Mouse (Mus musculus) stomach, embryonic 15.5 days (tissue): ENCODE data around the gene 1500011B03Rik. TPM values are rescaled to one million over a fixed set of nuclear protein-coding genes. Genes with fewer than 3 reads are reported as not detected.

Source experiments
- ATAC-seq: fragments of 200-750 bp; cut with Nextera tagmentation; 2 replicates; pipeline ENCODE4 v1.8.0; 2017; ENCODE audit warnings: low read depth, moderate number of reproducible peaks, moderate TSS enrichment; ENCODE audit not compliant: insufficient read depth, low FRiP score
- H3K27ac ChIP-seq: fragments of 300-500 bp; sonication (generic); 2 replicates; pipeline ENCODE4 v1.5.1; 2015; ENCODE audit warnings: mild to moderate bottlenecking, inconsistent platforms
- H3K27me3 ChIP-seq: fragments of 300-500 bp; sonication (generic); replicated peaks from 2 replicates; pipeline ENCODE4 v1.6.1; 2015; ENCODE audit warnings: inconsistent platforms
- H3K36me3 ChIP-seq: fragments of 300-500 bp; sonication (generic); 2 replicates; pipeline ENCODE4 v1.6.1; 2015; ENCODE audit warnings: inconsistent platforms
- H3K4me1 ChIP-seq: fragments of 300-500 bp; sonication (generic); 2 replicates; pipeline ENCODE4 v1.6.1; 2015; ENCODE audit warnings: inconsistent platforms
- H3K4me2 ChIP-seq: fragments of 300-500 bp; sonication (generic); 2 replicates; pipeline ENCODE4 v1.6.1; 2015; ENCODE audit warnings: mild to moderate bottlenecking, inconsistent platforms
- H3K4me3 ChIP-seq: fragments of 300-500 bp; sonication (generic); replicated peaks from 2 replicates; pipeline ENCODE4 v1.5.1; 2015; ENCODE audit warnings: inconsistent platforms
- H3K9ac ChIP-seq: fragments of 300-500 bp; sonication (generic); 2 replicates; pipeline ENCODE4 v1.6.1; 2015; ENCODE audit warnings: inconsistent platforms
- H3K9me3 ChIP-seq: fragments of 300-500 bp; sonication (generic); 2 replicates; pipeline ENCODE4 v1.6.1; 2016; ENCODE audit warnings: inconsistent platforms
- WGBS: fragments of 180-500 bp; shearing (Covaris S2); methylation state at CpG from one replicate; pipeline ENCODE4 v1.1.7; 2015; 5-methylcytosine and 5-hydroxymethylcytosine counted together
- microRNA-seq: library from miRNA; unstranded; fragments of <30 nt; microRNA quantifications from one replicate; pipeline ENCODE4, GENCODE M21; 2016
- polyA plus RNA-seq: library from polyadenylated mRNA; unstranded; fragments of >200 nt; fragmentation: Nextera tagmentation; extraction: Ambion mirVana; gene quantifications from 2 replicates; pipeline ENCODE4 v1.2.1, GENCODE M21; 2015

Gene 1500011B03Rik
- polyA plus RNA-seq, 1 experiment from 2014 or later = 82.0 TPM

- no peaks in the 10 kb centered on the region for H3K9me3 ChIP-seq
- no peaks in the 10 kb centered on the region for H3K4me1 ChIP-seq
- WGBS = 91% methylated on average over 18 of the region's 18 CpGs
- H3K4me3 ChIP-seq = no peak overlapping the region
- H3K27me3 ChIP-seq = no peaks in the 10 kb centered on the region
- H3K27ac ChIP-seq = no peak overlapping the region
- no peak for ATAC-seq
- no peak overlapping the region for H3K4me2 ChIP-seq
- H3K9ac ChIP-seq = no peak overlapping the region
- peaks cover 34% of the 10 kb centered on the region for H3K36me3 ChIP-seq
Measured at GRCm38 (mm10) chr5:114764812-114765735, 58.2 kb downstream of the 1500011B03Rik start.

- H3K9me3 ChIP-seq = no peaks in the 10 kb centered on the region
- no peaks in the 10 kb centered on the region for H3K27me3 ChIP-seq
- ATAC-seq = no peak
- peaks cover 41% of the 10 kb centered on the region for H3K36me3 ChIP-seq
- no peak overlapping the region for H3K4me2 ChIP-seq
- H3K4me3 ChIP-seq = no peak overlapping the region
- H3K27ac ChIP-seq = no peak overlapping the region
- H3K4me1 ChIP-seq = no peaks in the 10 kb centered on the region
- WGBS = 90% methylated on average over 8 of the region's 8 CpGs
- H3K9ac ChIP-seq = no peak overlapping the region
Measured at GRCm38 (mm10) chr5:114761980-114762379, 61.3 kb downstream of the 1500011B03Rik start.

DNA sequence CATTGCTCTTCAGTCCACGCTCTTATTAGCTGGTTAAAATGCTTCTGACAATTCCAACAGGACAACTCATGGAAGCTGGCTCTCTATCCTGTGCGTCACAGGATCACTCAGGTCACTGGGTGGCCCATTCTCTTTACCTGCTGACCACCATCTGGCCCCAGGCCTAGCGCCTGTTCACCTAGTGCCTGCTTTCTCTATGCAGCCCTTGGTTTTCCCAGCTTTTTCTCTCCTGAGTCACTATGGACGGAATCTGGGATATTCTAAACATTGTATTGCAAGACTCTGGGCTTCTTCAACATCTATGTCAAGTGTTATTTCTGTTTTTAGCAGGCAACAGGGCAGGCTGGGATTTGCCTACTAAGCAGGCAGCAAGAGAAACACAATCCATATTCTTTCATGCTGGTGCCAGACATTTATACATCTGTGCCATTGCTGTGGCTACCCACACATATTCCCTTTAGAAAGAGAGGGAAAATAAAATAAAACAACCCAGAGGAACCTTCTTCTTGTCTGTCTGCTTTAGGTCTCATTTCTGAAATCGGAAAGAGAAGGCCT lies 63.7 kb downstream of the 1500011B03Rik start:
- H3K27ac ChIP-seq = no peak overlapping the region
- ATAC-seq = no peak
- H3K4me1 ChIP-seq = no peaks in the 10 kb centered on the region
- no peaks in the 10 kb centered on the region for H3K9me3 ChIP-seq
- 88% methylated on average over 5 of the region's 5 CpGs for WGBS
- H3K36me3 ChIP-seq = peaks cover 47% of the 10 kb centered on the region
- no peak overlapping the region for H3K4me3 ChIP-seq
- no peak overlapping the region for H3K9ac ChIP-seq
- H3K27me3 ChIP-seq = no peaks in the 10 kb centered on the region
- H3K4me2 ChIP-seq = no peak overlapping the region

Small RNA genes lying within 50 kb of the gene (microRNA-seq; reads per million reads assigned to microRNA genes)
- gene Mir6240 = 11.8 reads per million, percentile 26 among the genes with 10 or more reads in this experiment

Other genes with a start within 250 kb of the 1500011B03Rik start
- 1.7 and 1.9 TPM in 2 replicates for gene Trpv4, start 165.0 kb downstream of the 1500011B03Rik start, polyA plus RNA-seq
- gene Gltp, start 132.5 kb downstream of the 1500011B03Rik start, polyA plus RNA-seq = 123 and 144 TPM in 2 replicates
- gene Tchp, start 115.7 kb downstream of the 1500011B03Rik start, polyA plus RNA-seq = 11.5 and 11.6 TPM in 2 replicates
- gene Ankrd13a, start 48.8 kb downstream of the 1500011B03Rik start, polyA plus RNA-seq = 48.9 and 49.0 TPM in 2 replicates
- 36.7 and 39.8 TPM in 2 replicates for gene Git2, start 48.0 kb downstream of the 1500011B03Rik start, polyA plus RNA-seq
- gene 4930519G04Rik, start 30.2 kb upstream of the 1500011B03Rik start, polyA plus RNA-seq = not detected in 2 replicates
- 0.09 and 0.12 TPM in 2 replicates for gene Gm9936, start 35.2 kb upstream of the 1500011B03Rik start, polyA plus RNA-seq
- gene Oasl2, start 73.5 kb upstream of the 1500011B03Rik start, polyA plus RNA-seq = 6.9 and 8.5 TPM in 2 replicates
- 0.90 and 1.2 TPM in 2 replicates for gene Oasl1, start 99.8 kb upstream of the 1500011B03Rik start, polyA plus RNA-seq
- gene 2210016L21Rik, start 118.7 kb upstream of the 1500011B03Rik start, polyA plus RNA-seq = 52.4 and 57.4 TPM in 2 replicates
- gene Hnf1a, start 147.6 kb upstream of the 1500011B03Rik start, polyA plus RNA-seq = 11.2 and 16.2 TPM in 2 replicates
- 31.5 and 34.2 TPM in 2 replicates for gene Sppl3, start 187.7 kb upstream of the 1500011B03Rik start, polyA plus RNA-seq